Mouse (Mus musculus): ENCODE results near the gene Nsl1. TPM values are rescaled to one million over a fixed set of nuclear protein-coding genes. Genes with fewer than 3 reads are reported as not detected.
"Not testable (repeated sequence)": the region's sequence is repeated elsewhere in the genome, so short reads cannot be mapped to it uniquely, and the experiment has no call there.

Nsl1 gene
- total RNA-seq (2021), result 1 to 10 TPM in 1 of 2 experiments, under 1 TPM in 1; 0.95 to 1.6 TPM
- long read RNA-seq, experiment 1, full-length matches to known transcripts, result 1 of 2 reads
- long read RNA-seq, experiment 1, partial matches to known transcripts, result 0 of 2 reads
- long read RNA-seq, experiment 1, other reads (novel, unspliced or antisense), result 1 of 2 reads
- long read RNA-seq, experiment 2, full-length matches to known transcripts, result 1 of 1 reads
- long read RNA-seq, experiment 2, partial matches to known transcripts, result 0 of 1 reads
- long read RNA-seq, experiment 2, other reads (novel, unspliced or antisense), result 0 of 1 reads

GRCm38 (mm10) chr1:191062781-191063485 is at the start of gene Nsl1, which contains the start of gene Tatdn3:
Gene Nsl1 (plus strand): TSS chr1:191063012.
Gene Tatdn3 (minus strand): TSS chr1:191062932.
- peak; percentile 91 to 92 for DNase-seq

GRCm38 (mm10) chr1:191014271-191014670 is 48.5 kb upstream of the Nsl1 start:
- no peak for DNase-seq

GRCm38 (mm10) chr1:191019803-191020202 is 43.0 kb upstream of the Nsl1 start:
- DNase-seq, result no peak

GRCm38 (mm10) chr1:191020217-191020924 is 42.4 kb upstream of the Nsl1 start:
- no peak for DNase-seq

GRCm38 (mm10) chr1:191021016-191021415 is 41.8 kb upstream of the Nsl1 start:
- no peak for DNase-seq

GRCm38 (mm10) chr1:191023140-191023539 is 39.7 kb upstream of the Nsl1 start:
- DNase-seq, result no peak

GRCm38 (mm10) chr1:191023806-191024205 is 39.0 kb upstream of the Nsl1 start:
- DNase-seq, result not testable (repeated sequence)

GRCm38 (mm10) chr1:191025016-191026012 is 37.5 kb upstream of the Nsl1 start:
- peak; percentile 35 to 50 for DNase-seq

- DNase-seq, result peak; percentile 98 to 99
These were observed 36.6 kb upstream of the Nsl1 start, which contains the start of gene Flvcr1 for GRCm38 (mm10) chr1:191026021-191026713. Gene Flvcr1 (minus strand): TSS chr1:191026158.

GRCm38 (mm10) chr1:191030182-191030581 is 32.6 kb upstream of the Nsl1 start:
- DNase-seq, result no peak

GRCm38 (mm10) chr1:191030922-191031425 is 31.8 kb upstream of the Nsl1 start:
- peak in 1 of 2 experiments; percentile 11 for DNase-seq

- DNase-seq, result no peak
These were observed 27.2 kb upstream of the Nsl1 start for GRCm38 (mm10) chr1:191035649-191036048.

- no peak for DNase-seq
These were observed 26.1 kb upstream of the Nsl1 start, which contains the start of gene Spata45 for GRCm38 (mm10) chr1:191036554-191037334. Gene Spata45 (plus strand): TSS chr1:191036639.

GRCm38 (mm10) chr1:191037999-191038398 is 24.8 kb upstream of the Nsl1 start:
- DNase-seq, result no peak

GRCm38 (mm10) chr1:191041352-191041751 is 21.5 kb upstream of the Nsl1 start:
- DNase-seq, result no peak

GRCm38 (mm10) chr1:191042106-191042505 is 20.7 kb upstream of the Nsl1 start:
- no peak for DNase-seq

GRCm38 (mm10) chr1:191042688-191043087 is 20.1 kb upstream of the Nsl1 start:
- DNase-seq, result no peak

GRCm38 (mm10) chr1:191045264-191045663 is 17.5 kb upstream of the Nsl1 start:
- DNase-seq, result no peak

GRCm38 (mm10) chr1:191046231-191046824 is 16.5 kb upstream of the Nsl1 start:
- peak in 1 of 2 experiments; percentile 34 for DNase-seq
